Mouse (Mus musculus) brain, embryonic 14.5 days (tissue): ENCODE results near the gene Best3.

Source experiments
- CTCF ChIP-seq: fragments of 200-500 bp; IDR thresholded peaks from 2 replicates; pipeline ENCODE4 v1.5.1; 2012; ENCODE audit warnings: inconsistent platforms, mild to moderate bottlenecking, moderate library complexity, borderline replicate concordance; ENCODE audit not compliant: insufficient read depth, insufficient read length; ENCODE audit errors: extremely low read depth
- POLR2A ChIP-seq: fragments of 200-500 bp; IDR thresholded peaks from 2 replicates; pipeline ENCODE4 v1.6.1; 2012; ENCODE audit warnings: mild to moderate bottlenecking, inconsistent platforms, borderline replicate concordance; ENCODE audit not compliant: poor library complexity, insufficient read depth, insufficient read length, severe bottlenecking; ENCODE audit errors: extremely low read depth

GRCm38 (mm10) chr10:117021020-117021754 is 35.1 kb downstream of the Best3 start:
- TF ChIP-seq CTCF (no peak), POLR2A (no peak)
